Mouse (Mus musculus) neural tube, embryonic 15.5 days (tissue): ENCODE measurements at regions not wholly inside any gene's neighbourhood (a gene's known extent, or its start where the extent isn't known, plus 50 kb on each side); places are given as distances from the start of the nearest gene placed in this dataset.

ENCODE experiments used
- ATAC-seq: fragments of 200-750 bp; cut with Nextera tagmentation; 2 replicates; pipeline ENCODE4 v1.8.0; 2017; ENCODE audit warnings: mild to moderate bottlenecking, moderate TSS enrichment, moderate library complexity; ENCODE audit not compliant: low FRiP score
- H3K27ac ChIP-seq: fragments of 300-500 bp; sonication (generic); replicated peaks from 2 replicates; pipeline ENCODE4 v1.5.1; 2015; ENCODE audit warnings: mild to moderate bottlenecking, inconsistent platforms
- H3K27me3 ChIP-seq: fragments of 300-500 bp; sonication (generic); replicated peaks from 2 replicates; pipeline ENCODE4 v1.6.1; 2015; ENCODE audit warnings: inconsistent platforms
- H3K36me3 ChIP-seq: fragments of 300-500 bp; sonication (generic); 2 replicates; pipeline ENCODE4 v1.6.1; 2015; ENCODE audit warnings: inconsistent platforms
- H3K4me1 ChIP-seq: fragments of 300-500 bp; sonication (generic); 2 replicates; pipeline ENCODE4 v1.6.1; 2015; ENCODE audit warnings: inconsistent platforms
- H3K4me2 ChIP-seq: fragments of 300-500 bp; sonication (generic); 2 replicates; pipeline ENCODE4 v1.6.1; 2015; ENCODE audit warnings: inconsistent platforms, mild to moderate bottlenecking, moderate library complexity
- H3K4me3 ChIP-seq: fragments of 300-500 bp; sonication (generic); replicated peaks from 2 replicates; pipeline ENCODE4 v1.5.1; 2015; ENCODE audit warnings: mild to moderate bottlenecking, inconsistent platforms
- H3K9ac ChIP-seq: fragments of 300-500 bp; sonication (generic); replicated peaks from 2 replicates; pipeline ENCODE4 v1.6.1; 2015; ENCODE audit warnings: mild to moderate bottlenecking, inconsistent platforms
- H3K9me3 ChIP-seq: fragments of 300-500 bp; sonication (generic); replicated peaks from 2 replicates; pipeline ENCODE4 v1.6.1; 2016; ENCODE audit warnings: inconsistent platforms
- WGBS: fragments of 180-500 bp; shearing (Covaris S2); methylation state at CpG from one replicate; pipeline ENCODE4 v1.1.7; 2015; ENCODE audit warnings: mixed read lengths; 5-methylcytosine and 5-hydroxymethylcytosine counted together

GRCm38 (mm10) chr2:116716529-116717201 is 161.8 kb upstream of the Tmco5 start:
- Histone ChIP-seq H3K27me3 (no peaks in the 10 kb centered on the region), H3K4me3 (no peak overlapping the region), H3K4me1 (no peaks in the 10 kb centered on the region), H3K4me2 (no peak overlapping the region), H3K27ac (no peak overlapping the region), H3K36me3 (no peaks in the 10 kb centered on the region), H3K9me3 (no peaks in the 10 kb centered on the region), H3K9ac (no peak overlapping the region)
- 59% methylated on average over 9 of the region's 9 CpGs for WGBS
- no peak for ATAC-seq

- Histone ChIP-seq H3K27me3 (no peaks in the 10 kb centered on the region), H3K4me3 (no peak overlapping the region), H3K9ac (no peak overlapping the region), H3K27ac (no peak overlapping the region), H3K4me2 (no peak overlapping the region), H3K4me1 (no peaks in the 10 kb centered on the region), H3K36me3 (no peaks in the 10 kb centered on the region), H3K9me3 (no peaks in the 10 kb centered on the region)
- ATAC-seq = no peak
- 76% methylated on average over 5 of the region's 5 CpGs for WGBS
These were observed 159.9 kb upstream of the Tmco5 start for GRCm38 (mm10) chr2:116718637-116719036.

- 68% methylated on average over 1 of the region's 1 CpGs for WGBS
- no peaks in the 10 kb centered on the region for H3K27me3 ChIP-seq
- no peaks in the 10 kb centered on the region for H3K4me1 ChIP-seq
- no peak overlapping the region for H3K27ac ChIP-seq
- no peaks in the 10 kb centered on the region for H3K9me3 ChIP-seq
- no peak overlapping the region for H3K4me2 ChIP-seq
- no peak for ATAC-seq
- H3K4me3 ChIP-seq = no peak overlapping the region
- no peak overlapping the region for H3K9ac ChIP-seq
- no peaks in the 10 kb centered on the region for H3K36me3 ChIP-seq
These were observed 150.9 kb upstream of the Tmco5 start for GRCm38 (mm10) chr2:116727591-116727990.

GRCm38 (mm10) chr2:116735702-116736101 is 142.8 kb upstream of the Tmco5 start:
- Histone ChIP-seq H3K27ac (no peak overlapping the region), H3K27me3 (no peaks in the 10 kb centered on the region), H3K36me3 (no peaks in the 10 kb centered on the region), H3K9ac (no peak overlapping the region), H3K4me3 (no peak overlapping the region), H3K9me3 (no peaks in the 10 kb centered on the region), H3K4me2 (no peak overlapping the region), H3K4me1 (no peaks in the 10 kb centered on the region)
- WGBS = 47% methylated on average over 3 of the region's 3 CpGs
- peak; percentile 69; the same call in 1 of the 2 replicates for ATAC-seq

GRCm38 (mm10) chr2:116768459-116769047 is 109.9 kb upstream of the Tmco5 start:
- no peak overlapping the region for H3K4me3 ChIP-seq
- no peak overlapping the region for H3K27ac ChIP-seq
- H3K4me1 ChIP-seq = no peaks in the 10 kb centered on the region
- 73% methylated on average over 15 of the region's 15 CpGs for WGBS
- ATAC-seq = no peak
- H3K27me3 ChIP-seq = no peaks in the 10 kb centered on the region
- no peaks in the 10 kb centered on the region for H3K9me3 ChIP-seq
- H3K4me2 ChIP-seq = no peak overlapping the region
- no peak overlapping the region for H3K9ac ChIP-seq
- H3K36me3 ChIP-seq = no peaks in the 10 kb centered on the region

- no peaks in the 10 kb centered on the region for H3K27me3 ChIP-seq
- H3K27ac ChIP-seq = no peak overlapping the region
- no peak for ATAC-seq
- no peaks in the 10 kb centered on the region for H3K4me1 ChIP-seq
- H3K4me2 ChIP-seq = no peak overlapping the region
- no peak overlapping the region for H3K9ac ChIP-seq
- no peaks in the 10 kb centered on the region for H3K9me3 ChIP-seq
- 85% methylated on average over 4 of the region's 4 CpGs for WGBS
- H3K36me3 ChIP-seq = no peaks in the 10 kb centered on the region
- no peak overlapping the region for H3K4me3 ChIP-seq
These were observed 109.3 kb upstream of the Tmco5 start for GRCm38 (mm10) chr2:116769186-116769585.

GRCm38 (mm10) chr2:116772569-116772968 is 105.9 kb upstream of the Tmco5 start:
- no peak overlapping the region for H3K27ac ChIP-seq
- 83% methylated on average over 6 of the region's 6 CpGs for WGBS

GRCm38 (mm10) chr2:116800141-116800540 is 78.3 kb upstream of the Tmco5 start:
- Histone ChIP-seq H3K27me3 (no peaks in the 10 kb centered on the region), H3K9ac (no peak overlapping the region), H3K4me1 (no peaks in the 10 kb centered on the region), H3K9me3 (no peaks in the 10 kb centered on the region), H3K27ac (no peak overlapping the region), H3K36me3 (no peaks in the 10 kb centered on the region), H3K4me2 (no peak overlapping the region), H3K4me3 (no peak overlapping the region)
- no peak for ATAC-seq
- WGBS = 89% methylated on average over 2 of the region's 2 CpGs

More at GRCm38 (mm10) chr2:116772569-116772968, 105.9 kb upstream of the Tmco5 start:
- no peak for ATAC-seq
- Histone ChIP-seq H3K36me3 (no peaks in the 10 kb centered on the region), H3K4me2 (no peak overlapping the region), H3K27me3 (no peaks in the 10 kb centered on the region), H3K4me1 (no peaks in the 10 kb centered on the region), H3K9me3 (no peaks in the 10 kb centered on the region), H3K9ac (no peak overlapping the region), H3K4me3 (no peak overlapping the region)

- H3K36me3 ChIP-seq = no peaks in the 10 kb centered on the region
- WGBS = 90% methylated on average over 7 of the region's 7 CpGs
- no peak overlapping the region for H3K4me2 ChIP-seq
- no peak overlapping the region for H3K4me3 ChIP-seq
- no peaks in the 10 kb centered on the region for H3K4me1 ChIP-seq
- ATAC-seq = no peak
- H3K9me3 ChIP-seq = no peaks in the 10 kb centered on the region
- no peaks in the 10 kb centered on the region for H3K27me3 ChIP-seq
- no peak overlapping the region for H3K9ac ChIP-seq
- no peak overlapping the region for H3K27ac ChIP-seq
These were observed 76.9 kb upstream of the Tmco5 start for GRCm38 (mm10) chr2:116801578-116801977.

- 73% methylated on average over 3 of the region's 3 CpGs for WGBS
- no peak for ATAC-seq
- Histone ChIP-seq H3K4me2 (no peak overlapping the region), H3K27me3 (no peaks in the 10 kb centered on the region), H3K4me1 (no peaks in the 10 kb centered on the region), H3K36me3 (no peaks in the 10 kb centered on the region), H3K9ac (no peak overlapping the region), H3K27ac (no peak overlapping the region), H3K9me3 (no peaks in the 10 kb centered on the region), H3K4me3 (no peak overlapping the region)
These were observed 71.3 kb upstream of the Tmco5 start for GRCm38 (mm10) chr2:116807207-116807606.

- no peak for ATAC-seq
- Histone ChIP-seq H3K36me3 (no peaks in the 10 kb centered on the region), H3K4me2 (no peak overlapping the region), H3K4me3 (no peak overlapping the region), H3K27ac (no peak overlapping the region), H3K27me3 (no peaks in the 10 kb centered on the region), H3K4me1 (no peaks in the 10 kb centered on the region), H3K9me3 (no peaks in the 10 kb centered on the region), H3K9ac (no peak overlapping the region)
- 71% methylated on average over 7 of the region's 7 CpGs for WGBS
These were observed 70.9 kb upstream of the Tmco5 start for GRCm38 (mm10) chr2:116807636-116808035.

GRCm38 (mm10) chr2:116808113-116808512 is 70.4 kb upstream of the Tmco5 start:
- no peak for ATAC-seq
- Histone ChIP-seq H3K27ac (no peak overlapping the region), H3K9ac (no peak overlapping the region), H3K4me2 (no peak overlapping the region), H3K27me3 (no peaks in the 10 kb centered on the region), H3K9me3 (no peaks in the 10 kb centered on the region), H3K36me3 (no peaks in the 10 kb centered on the region), H3K4me1 (peaks cover 2% of the 10 kb centered on the region; the same call in 1 of the 2 replicates), H3K4me3 (no peak overlapping the region)
- WGBS = 67% methylated on average over 6 of the region's 6 CpGs
